Mouse (Mus musculus): ENCODE results near the gene Fat1.

DNA sequence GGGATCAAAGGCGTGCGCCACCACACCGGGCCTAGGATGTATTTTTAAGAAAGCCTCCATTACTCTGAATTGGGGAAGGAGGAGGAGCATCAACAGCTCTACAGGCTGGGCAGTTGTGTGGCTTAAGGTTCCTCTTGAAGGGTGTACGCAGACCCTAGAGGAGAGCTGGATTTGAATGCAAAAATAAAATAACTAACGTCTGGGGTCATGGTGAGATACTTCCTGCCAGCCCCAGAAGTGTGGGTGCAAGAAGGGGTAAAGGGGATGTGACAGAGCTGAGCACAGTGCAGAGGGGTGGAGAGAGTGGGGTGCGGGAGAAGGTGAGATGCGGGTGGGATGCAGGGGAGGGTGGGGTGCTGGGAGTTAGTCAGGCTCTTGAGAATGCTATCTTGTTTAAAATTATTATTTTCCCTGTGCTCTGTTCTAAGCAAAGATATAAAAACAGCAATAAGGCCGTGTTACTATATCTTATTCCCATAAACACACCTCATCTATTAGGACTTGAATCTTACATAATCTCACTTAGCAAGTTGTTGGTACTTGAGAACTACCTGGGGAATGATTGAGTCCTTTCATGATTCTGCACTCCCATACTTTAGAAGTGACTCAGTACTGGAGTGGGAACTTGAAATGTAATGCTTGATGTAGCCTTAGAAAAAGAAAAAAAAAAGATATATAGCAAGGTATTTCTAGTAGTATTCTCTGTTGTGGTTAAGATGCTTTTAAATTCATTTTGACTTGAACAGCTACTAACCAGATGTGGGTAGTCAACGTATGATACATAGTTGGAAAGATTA, 2.5 kb upstream of the Fat1 start:
- TF ChIP-seq GATA1 (IDR thresholded peaks at IDR 0.05; ENCODE audit: borderline replicate concordance, low read length), result no peak
- no peak for TF ChIP-seq FLI1 (IDR thresholded peaks at IDR 0.05; ENCODE audit: low read length)

Measured in megakaryocyte, embryonic 14.5 days (primary cell).